Mouse (Mus musculus) embryonic facial prominence, embryonic 15.5 days (tissue): Measurements from ENCODE around the gene Cd2ap. TPM values are rescaled to one million over a fixed set of nuclear protein-coding genes. Genes with fewer than 3 reads are reported as not detected.

Source experiments
- ATAC-seq: fragments of 200-750 bp; cut with Nextera tagmentation; 2 replicates; pipeline ENCODE4 v1.8.0; 2017; ENCODE audit warnings: low read depth, moderate TSS enrichment; ENCODE audit not compliant: insufficient number of reproducible peaks, low FRiP score, low TSS enrichment
- H3K27ac ChIP-seq: fragments of 300-500 bp; sonication (generic); replicated peaks from 2 replicates; pipeline ENCODE4 v1.5.1; 2015; ENCODE audit warnings: mild to moderate bottlenecking, inconsistent platforms
- H3K27me3 ChIP-seq: fragments of 300-500 bp; sonication (generic); 2 replicates; pipeline ENCODE4 v1.6.1; 2015; ENCODE audit warnings: inconsistent platforms
- H3K36me3 ChIP-seq: fragments of 300-500 bp; sonication (generic); 2 replicates; pipeline ENCODE4 v1.6.1; 2015; ENCODE audit warnings: mild to moderate bottlenecking, inconsistent platforms
- H3K4me1 ChIP-seq: fragments of 300-500 bp; sonication (generic); 2 replicates; pipeline ENCODE4 v1.6.1; 2015; ENCODE audit warnings: inconsistent platforms
- H3K4me2 ChIP-seq: fragments of 300-500 bp; sonication (generic); replicated peaks from 2 replicates; pipeline ENCODE4 v1.6.1; 2015; ENCODE audit warnings: mild to moderate bottlenecking, inconsistent platforms
- H3K4me3 ChIP-seq: fragments of 300-500 bp; sonication (generic); replicated peaks from 2 replicates; pipeline ENCODE4 v1.5.1; 2015; ENCODE audit warnings: mild to moderate bottlenecking, inconsistent platforms
- H3K9ac ChIP-seq: fragments of 300-500 bp; sonication (generic); 2 replicates; pipeline ENCODE4 v1.6.1; 2015; ENCODE audit warnings: inconsistent platforms
- H3K9me3 ChIP-seq: fragments of 300-500 bp; sonication (generic); replicated peaks from 2 replicates; pipeline ENCODE4 v1.6.1; 2016; ENCODE audit warnings: inconsistent platforms
- WGBS: fragments of 180-500 bp; shearing (Covaris S2); methylation state at CpG from one replicate; pipeline ENCODE4 v1.1.7; 2015; 5-methylcytosine and 5-hydroxymethylcytosine counted together
- polyA plus RNA-seq: library from polyadenylated mRNA; unstranded; fragments of >200 nt; fragmentation: Nextera tagmentation; extraction: Ambion mirVana; gene quantifications from 2 replicates; pipeline ENCODE4 v1.2.1, GENCODE M21; 2015

Gene Cd2ap
- polyA plus RNA-seq, 1 experiment from 2014 or later, result 23.5 TPM

GRCm38 (mm10) chr17:42900795-42901194 is 24.3 kb upstream of the Cd2ap start:
- H3K36me3 ChIP-seq, result no peaks in the 10 kb centered on the region
- no peaks in the 10 kb centered on the region for H3K4me1 ChIP-seq
- no peak overlapping the region for H3K27ac ChIP-seq
- no peak for ATAC-seq
- no peak overlapping the region for H3K4me2 ChIP-seq
- no peaks in the 10 kb centered on the region for H3K9me3 ChIP-seq
- 66% methylated on average over 2 of the region's 2 CpGs for WGBS
- no peak overlapping the region for H3K9ac ChIP-seq
- no peak overlapping the region for H3K4me3 ChIP-seq
- H3K27me3 ChIP-seq, result no peaks in the 10 kb centered on the region

GRCm38 (mm10) chr17:42887282-42887707 is 10.8 kb upstream of the Cd2ap start:
- 0 out of 2 replicates have a peak, but pooled peaks cover 4% of the 10 kb centered on the region for H3K4me1 ChIP-seq
- H3K9me3 ChIP-seq, result no peaks in the 10 kb centered on the region
- ATAC-seq, result no peak
- H3K4me3 ChIP-seq, result no peak overlapping the region
- no peak overlapping the region for H3K4me2 ChIP-seq
- H3K9ac ChIP-seq, result no peak overlapping the region
- no peaks in the 10 kb centered on the region for H3K27me3 ChIP-seq
- H3K36me3 ChIP-seq, result no peaks in the 10 kb centered on the region
- H3K27ac ChIP-seq, result no peak overlapping the region
- 52% methylated on average over 4 of the region's 4 CpGs for WGBS

- WGBS, result 77% methylated on average over 7 of the region's 7 CpGs
- Histone ChIP-seq H3K9me3 (no peaks in the 10 kb centered on the region), H3K36me3 (no peaks in the 10 kb centered on the region), H3K4me2 (no peak overlapping the region), H3K9ac (no peak overlapping the region), H3K4me3 (no peak overlapping the region), H3K4me1 (0 out of 2 replicates have a peak, but pooled peaks cover 4% of the 10 kb centered on the region), H3K27ac (no peak overlapping the region), H3K27me3 (no peaks in the 10 kb centered on the region)
- no peak for ATAC-seq
Measured at GRCm38 (mm10) chr17:42885091-42885501, 8.6 kb upstream of the Cd2ap start.

- no peak overlapping the region for H3K4me2 ChIP-seq
- H3K36me3 ChIP-seq, result no peaks in the 10 kb centered on the region
- no peak for ATAC-seq
- no peaks in the 10 kb centered on the region for H3K27me3 ChIP-seq
- no peaks in the 10 kb centered on the region for H3K9me3 ChIP-seq
- no peak overlapping the region for H3K9ac ChIP-seq
- H3K4me1 ChIP-seq, result 0 out of 2 replicates have a peak, but pooled peaks cover 4% of the 10 kb centered on the region
- no peak overlapping the region for H3K4me3 ChIP-seq
- no peak overlapping the region for H3K27ac ChIP-seq
- 42% methylated on average over 4 of the region's 4 CpGs for WGBS
Measured at GRCm38 (mm10) chr17:42884382-42884781, 7.9 kb upstream of the Cd2ap start.

- Histone ChIP-seq H3K4me2 (no peak overlapping the region), H3K4me3 (no peak overlapping the region), H3K9ac (no peak overlapping the region), H3K36me3 (no peaks in the 10 kb centered on the region), H3K27ac (0 out of 2 replicates have a peak overlapping the region, but pooled peaks have one; percentile 19), H3K9me3 (no peaks in the 10 kb centered on the region), H3K4me1 (0 out of 2 replicates have a peak, but pooled peaks cover 4% of the 10 kb centered on the region), H3K27me3 (no peaks in the 10 kb centered on the region)
- 83% methylated on average over 8 of the region's 8 CpGs for WGBS
- ATAC-seq, result no peak
Measured at GRCm38 (mm10) chr17:42883769-42884168, 7.3 kb upstream of the Cd2ap start.

- Histone ChIP-seq H3K4me1 (0 out of 2 replicates have a peak, but pooled peaks cover 4% of the 10 kb centered on the region), H3K9me3 (no peaks in the 10 kb centered on the region), H3K27me3 (no peaks in the 10 kb centered on the region), H3K36me3 (no peaks in the 10 kb centered on the region), H3K4me2 (no peak overlapping the region), H3K27ac (0 out of 2 replicates have a peak overlapping the region, but pooled peaks have one; percentile 1), H3K4me3 (no peak overlapping the region), H3K9ac (no peak overlapping the region)
- 28% methylated on average over 9 of the region's 9 CpGs for WGBS
- ATAC-seq, result peak; percentile 81
Measured at GRCm38 (mm10) chr17:42883315-42883714, 6.8 kb upstream of the Cd2ap start.

- 0 out of 2 replicates have a peak overlapping the region, but pooled peaks have one; percentile 1 for H3K27ac ChIP-seq
- 77% methylated on average over 1 of the region's 1 CpGs for WGBS
- ATAC-seq, result peak; percentile 67
Measured at GRCm38 (mm10) chr17:42882873-42883272, 6.4 kb upstream of the Cd2ap start.

GRCm38 (mm10) chr17:42876904-42877425 is 500 bp upstream of the Cd2ap start:
- Histone ChIP-seq H3K4me1 (0 out of 2 replicates have a peak, but pooled peaks cover 12% of the 10 kb centered on the region), H3K36me3 (no peaks in the 10 kb centered on the region), H3K9me3 (no peaks in the 10 kb centered on the region), H3K4me2 (peak overlapping the region; percentile 67), H3K4me3 (peak overlapping the region; percentile 95), H3K9ac (peak overlapping the region; percentile 95; the same call in 1 of the 2 replicates), H3K27ac (peak overlapping the region; percentile 95), H3K27me3 (no peaks in the 10 kb centered on the region)
- 24% methylated on average over 13 of the region's 13 CpGs for WGBS
- no peak for ATAC-seq

More at GRCm38 (mm10) chr17:42882873-42883272, 6.4 kb upstream of the Cd2ap start:
- H3K27me3 ChIP-seq, result no peaks in the 10 kb centered on the region
- no peak overlapping the region for H3K4me2 ChIP-seq
- H3K4me1 ChIP-seq, result 0 out of 2 replicates have a peak, but pooled peaks cover 4% of the 10 kb centered on the region
- no peaks in the 10 kb centered on the region for H3K36me3 ChIP-seq
- H3K9ac ChIP-seq, result no peak overlapping the region
- H3K9me3 ChIP-seq, result no peaks in the 10 kb centered on the region
- no peak overlapping the region for H3K4me3 ChIP-seq

GRCm38 (mm10) chr17:42875571-42876000 is 879 bp downstream of the Cd2ap start:
- H3K4me3 ChIP-seq, result peak overlapping the region; percentile 95
- no peak for ATAC-seq
- H3K9ac ChIP-seq, result peak overlapping the region; percentile 95
- 0% methylated on average over 17 of the region's 17 CpGs for WGBS
- H3K27me3 ChIP-seq, result no peaks in the 10 kb centered on the region
- no peaks in the 10 kb centered on the region for H3K36me3 ChIP-seq
- H3K4me1 ChIP-seq, result 0 out of 2 replicates have a peak, but pooled peaks cover 12% of the 10 kb centered on the region
- no peaks in the 10 kb centered on the region for H3K9me3 ChIP-seq
- peak overlapping the region; percentile 67 for H3K4me2 ChIP-seq
- H3K27ac ChIP-seq, result peak overlapping the region; percentile 95

- ATAC-seq, result no peak
- Histone ChIP-seq H3K4me2 (peak overlapping the region; percentile 67), H3K9me3 (no peaks in the 10 kb centered on the region), H3K4me1 (0 out of 2 replicates have a peak, but pooled peaks cover 12% of the 10 kb centered on the region), H3K4me3 (peak overlapping the region; percentile 95), H3K27me3 (no peaks in the 10 kb centered on the region), H3K9ac (0 out of 2 replicates have a peak overlapping the region, but pooled peaks have one; percentile 21), H3K36me3 (no peaks in the 10 kb centered on the region), H3K27ac (no peak overlapping the region; the same call in 1 of the 2 replicates)
- 12% methylated on average over 6 of the region's 6 CpGs for WGBS
Measured at GRCm38 (mm10) chr17:42875015-42875414, 1.4 kb downstream of the Cd2ap start.

- Histone ChIP-seq H3K36me3 (no peaks in the 10 kb centered on the region), H3K4me1 (0 out of 2 replicates have a peak, but pooled peaks cover 12% of the 10 kb centered on the region), H3K4me3 (no peak overlapping the region), H3K4me2 (no peak overlapping the region), H3K27me3 (no peaks in the 10 kb centered on the region), H3K27ac (no peak overlapping the region), H3K9me3 (no peaks in the 10 kb centered on the region), H3K9ac (no peak overlapping the region)
- ATAC-seq, result no peak
Measured at GRCm38 (mm10) chr17:42870465-42870864, 6.0 kb downstream of the Cd2ap start.
